ENCODE assay signal across 10 mouse cellular contexts in the genomic region with DNA sequence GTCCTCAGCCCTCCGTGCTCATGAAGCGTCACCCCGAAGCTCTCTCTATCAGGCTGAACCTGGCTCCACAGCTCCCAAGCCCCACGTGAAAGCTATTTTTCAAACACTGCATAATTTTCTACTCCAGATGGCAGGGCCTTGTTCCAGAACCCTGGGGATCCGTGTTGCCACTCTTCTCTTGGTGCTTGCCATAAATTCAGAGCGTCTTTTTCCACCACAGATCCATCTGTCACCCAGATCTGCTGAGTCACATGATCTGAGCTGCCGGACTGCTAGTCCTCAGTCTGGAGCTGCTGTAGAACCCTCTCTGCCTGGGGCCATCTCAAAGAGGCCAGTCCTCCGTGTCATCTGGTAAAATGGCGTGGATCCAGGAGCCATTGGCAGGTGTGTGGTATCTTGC.
A peak's percentile ranks its signal among the peaks of the same experiment; 100 is the strongest.
DNase-seq lines count a peak whose midpoint lies in the region; ATAC-seq and TF ChIP-seq lines count a peak whose summit lies in the region.
"Had no signal": no experiment of that assay in that cellular context is flagged by ENCODE, and none has a peak within 500 bp of the region (broad histone marks: within the 10 kb centered on the region; RNA-seq: fewer than 3 reads in every experiment).

No protein-coding gene starts in this region.

- no peaks in the 10 kb centered on the region for H3K9me3 ChIP-seq in hindbrain, embryonic 16.5 days (ENCODE audit: control insufficient read depth, low read length)
- no peaks in the 10 kb centered on the region for H3K9me3 ChIP-seq in embryonic facial prominence, embryonic 10.5 days
- H3K9me3 ChIP-seq: embryonic facial prominence, embryonic 15.5 days had no signal

- TF ChIP-seq CTCF in cerebellum, adult 2 months (IDR thresholded peaks at IDR 0.05; ENCODE audit: borderline replicate concordance, insufficient read depth, low read depth, low read length): no peak

- peak; percentile 27; the same call in 1 of the 2 replicates for ATAC-seq in hindbrain, embryonic 16.5 days
- no peak for ATAC-seq in CD4-positive, CD25-positive, alpha-beta regulatory T cell, adult 4 months

- no peak overlapping the region for H3K9ac ChIP-seq in hindbrain, embryonic 16.5 days (ENCODE audit: low read depth, low read length)
- H3K9ac ChIP-seq: embryonic facial prominence, embryonic 15.5 days had no signal

- H3K4me1 ChIP-seq in cerebellum, adult 2 months (ENCODE audit: control insufficient read depth, insufficient read depth, low read length): peaks cover 50% of the 10 kb centered on the region
- H3K4me1 ChIP-seq in hindbrain, embryonic 16.5 days (ENCODE audit: control insufficient read depth, insufficient read depth, low read depth, low read length): peaks cover 18% of the 10 kb centered on the region
- H3K4me1 ChIP-seq in embryonic facial prominence, embryonic 10.5 days: no peaks in the 10 kb centered on the region
- H3K4me1 ChIP-seq: embryonic facial prominence, embryonic 15.5 days had no signal

- H3K27ac ChIP-seq in cerebellum, adult 2 months (ENCODE audit: insufficient read depth, low read length): peak overlapping the region; percentile 5; the same call in 1 of the 2 replicates
- peak overlapping the region; percentile 68 for H3K27ac ChIP-seq in hindbrain, embryonic 16.5 days (ENCODE audit: low read depth, low read length)
- H3K27ac ChIP-seq in embryonic facial prominence, embryonic 10.5 days (replicated peaks): no peak overlapping the region
- H3K27ac ChIP-seq: embryonic facial prominence, embryonic 15.5 days had no signal

- WGBS in cerebellum, adult 2 months: 3% methylated on average over 9 of the region's 9 CpGs
- WGBS in hindbrain, embryonic 16.5 days: 41% methylated on average over 9 of the region's 9 CpGs
- WGBS in embryonic facial prominence, embryonic 10.5 days: 87% methylated on average over 9 of the region's 9 CpGs

- peak; percentile 52 for DNase-seq in Muller cell, postnatal 12 days (ENCODE audit: inconsistent ontology term)
- peak; percentile 97 to 98 for DNase-seq in cerebellum, adult 2 months
- DNase-seq in left cerebral cortex, postnatal 25 days (ENCODE audit: low spot score in 2 of 2): peak; percentile 69 to 95
- no peak for DNase-seq in embryonic facial prominence, embryonic 10.5 days (ENCODE audit: low spot score)
- no peak for DNase-seq in adrenal gland, adult 8-10 months
- no peak for DNase-seq in gastrocnemius, adult 18-20 months (ENCODE audit: low spot score)
- DNase-seq: adrenal gland, adult 2 months had no signal

- H3K36me3 ChIP-seq in hindbrain, embryonic 16.5 days (ENCODE audit: control insufficient read depth, insufficient read depth, low read length): no peaks in the 10 kb centered on the region
- H3K36me3 ChIP-seq in embryonic facial prominence, embryonic 10.5 days (replicated peaks): no peaks in the 10 kb centered on the region
- H3K36me3 ChIP-seq: embryonic facial prominence, embryonic 15.5 days had no signal

- H3K4me2 ChIP-seq in hindbrain, embryonic 16.5 days (ENCODE audit: low read length): no peak overlapping the region
- H3K4me2 ChIP-seq: embryonic facial prominence, embryonic 15.5 days had no signal

- no peak for TF ChIP-seq POLR2A in cerebellum, adult 2 months (IDR thresholded peaks at IDR 0.05; ENCODE audit: borderline replicate concordance, insufficient read depth, low read length)

- H3K27me3 ChIP-seq in cerebellum, adult 2 months (ENCODE audit: control insufficient read depth, insufficient read depth, low read length): no peaks in the 10 kb centered on the region
- H3K27me3 ChIP-seq in hindbrain, embryonic 16.5 days (replicated peaks; ENCODE audit: control insufficient read depth, insufficient read depth, low read length): no peaks in the 10 kb centered on the region
- no peaks in the 10 kb centered on the region for H3K27me3 ChIP-seq in embryonic facial prominence, embryonic 10.5 days (replicated peaks; ENCODE audit: low read depth, poor library complexity, severe bottlenecking)
- H3K27me3 ChIP-seq: embryonic facial prominence, embryonic 15.5 days had no signal

- no peak overlapping the region for H3K4me3 ChIP-seq in cerebellum, adult 2 months (replicated peaks; ENCODE audit: insufficient read depth, low read depth, low read length)
- H3K4me3 ChIP-seq in hindbrain, embryonic 16.5 days (ENCODE audit: low read length): no peak overlapping the region
- H3K4me3 ChIP-seq in embryonic facial prominence, embryonic 10.5 days: no peak overlapping the region
- H3K4me3 ChIP-seq: embryonic facial prominence, embryonic 15.5 days had no signal

- intact Hi-C loops in left cerebral cortex, postnatal 25 days (cut with DNase I): loop anchor here (2.0 kb wide), 1 partner anchor 64 kb away; no protein-coding TSS in a partner anchor

Comparison
In these comparisons a context has a peak if more than half of its experiments do, and no peak if none do; other contexts are left out.
1. DNase-seq: peak in Muller cell, postnatal 12 days (single experiment), cerebellum, adult 2 months (2 of 2) and left cerebral cortex, postnatal 25 days (2 of 2); none in embryonic facial prominence, embryonic 10.5 days (single experiment), adrenal gland, adult 8-10 months (single experiment) and gastrocnemius, adult 18-20 months (single experiment).